Mouse (Mus musculus) stomach, postnatal 0 days (tissue): ENCODE measurements around the gene Tceanc2.

Source experiments
- CTCF ChIP-seq: IDR thresholded peaks from 2 replicates; pipeline ENCODE4 v1.5.1; 2016; ENCODE audit warnings: antibody characterized with exemption, low read depth, mild to moderate bottlenecking, moderate library complexity
- EP300 ChIP-seq: optimal IDR thresholded peaks from 2 replicates; pipeline ENCODE3; 2016; ENCODE audit warnings: antibody characterized with exemption

- TF ChIP-seq CTCF (no peak), EP300 (no peak)
Measured at GRCm38 (mm10) chr4:107213279-107214011, 34.5 kb upstream of the Tceanc2 start.
